Mouse (Mus musculus) A20 (cell line): ENCODE measurements around the gene Adora3.

Experiments
- DNase-seq: peaks from one replicate; pipeline ENCODE4 v3.0.0-alpha.2; 2011; ENCODE audit warnings: low read depth, low spot score

Gene Adora3

DNA sequence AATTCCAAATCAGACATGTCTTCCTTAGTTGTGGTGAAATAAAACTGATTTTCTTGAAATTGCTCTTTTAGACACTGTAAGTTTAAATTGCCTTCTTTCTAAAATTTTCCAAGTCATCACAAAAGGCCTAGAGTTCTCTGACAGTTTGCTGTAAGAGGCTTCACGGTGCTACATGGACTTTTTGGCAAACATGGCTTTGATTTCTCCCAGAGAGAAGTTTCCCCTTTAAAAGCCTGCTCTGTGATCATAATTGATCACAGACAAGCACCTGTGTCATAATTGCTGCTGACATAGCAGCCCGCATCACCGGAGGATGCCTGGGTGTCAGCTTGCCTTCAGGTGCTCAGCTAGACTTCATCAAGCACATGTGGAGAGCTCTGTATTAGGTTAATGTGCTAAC, at the start of gene Adora3, which contains the start of gene Tmigd3:
Gene Adora3 (plus strand): TSS at position 301 of the 400 bp plus-strand sequence.
Gene Tmigd3 (plus strand): TSS at position 346 of the 400 bp plus-strand sequence.
- no peak for DNase-seq

DNA sequence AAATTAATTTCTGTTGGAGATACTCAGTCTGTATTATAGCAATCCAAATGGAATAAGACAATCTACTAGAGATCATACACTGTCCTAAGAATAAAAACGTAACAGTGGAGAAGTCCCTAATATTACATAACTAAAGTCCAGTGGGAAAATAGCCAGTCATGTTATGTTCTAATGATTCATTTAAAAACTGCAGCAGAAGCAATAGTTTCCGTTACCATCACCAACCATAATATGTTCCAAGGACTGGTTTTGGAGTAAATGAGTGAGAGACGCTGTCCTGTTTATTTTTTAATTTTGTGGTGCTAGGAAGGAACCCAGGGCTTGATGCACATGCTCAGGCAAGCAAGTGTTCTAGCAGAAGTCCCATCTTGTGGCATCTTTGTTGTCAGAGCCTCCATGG, 49.2 kb upstream of the Adora3 start:
- DNase-seq, result no peak

DNA sequence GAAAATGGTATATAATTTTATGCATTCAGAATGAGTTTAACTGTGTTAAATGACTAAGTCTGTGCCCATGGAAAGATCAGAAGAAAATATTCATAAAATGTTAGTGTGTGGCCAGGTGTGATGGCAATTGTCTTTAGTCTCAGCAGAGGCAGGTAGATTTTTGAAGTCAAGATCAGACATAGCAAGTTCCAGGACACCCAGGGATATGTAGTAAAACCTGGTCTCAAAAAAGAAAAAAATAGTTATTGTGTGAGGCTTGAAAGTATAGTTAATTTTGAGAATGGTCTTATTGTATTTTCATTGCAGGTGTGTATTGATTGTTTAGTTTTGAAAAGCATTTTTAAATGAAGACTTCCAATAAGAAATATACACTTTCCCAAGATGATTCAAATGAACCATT, 47.0 kb upstream of the Adora3 start:
- no peak for DNase-seq

- DNase-seq, result peak; percentile 54
Measured at GRCm38 (mm10) chr3:105824103-105824502, 46.6 kb upstream of the Adora3 start.

GRCm38 (mm10) chr3:105824704-105825103, 46.0 kb upstream of the Adora3 start:
- DNase-seq, result peak; percentile 41

- peak; percentile 86 for DNase-seq
Measured at GRCm38 (mm10) chr3:105825501-105826161, 45.0 kb upstream of the Adora3 start.

DNA sequence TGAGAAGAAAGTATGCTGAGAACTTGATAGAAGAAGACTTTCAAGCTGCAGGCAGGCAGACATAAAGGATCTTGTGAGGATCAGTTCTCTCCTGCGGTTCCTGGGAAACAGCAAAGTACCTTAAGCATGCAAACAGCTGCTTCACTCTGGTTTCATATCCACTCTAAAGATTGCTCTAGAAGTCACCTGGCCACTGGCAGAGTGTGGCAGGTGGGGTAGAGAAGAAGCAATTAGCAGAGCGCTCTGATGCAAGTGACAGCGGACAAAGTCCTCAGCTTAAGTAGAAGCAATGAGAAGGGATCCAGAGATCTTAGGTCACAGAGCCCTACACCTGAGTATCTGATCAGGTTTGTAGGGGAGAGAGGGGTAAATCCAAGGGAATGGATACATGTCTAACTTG, 39.1 kb upstream of the Adora3 start:
- DNase-seq, result peak; percentile 44

DNA sequence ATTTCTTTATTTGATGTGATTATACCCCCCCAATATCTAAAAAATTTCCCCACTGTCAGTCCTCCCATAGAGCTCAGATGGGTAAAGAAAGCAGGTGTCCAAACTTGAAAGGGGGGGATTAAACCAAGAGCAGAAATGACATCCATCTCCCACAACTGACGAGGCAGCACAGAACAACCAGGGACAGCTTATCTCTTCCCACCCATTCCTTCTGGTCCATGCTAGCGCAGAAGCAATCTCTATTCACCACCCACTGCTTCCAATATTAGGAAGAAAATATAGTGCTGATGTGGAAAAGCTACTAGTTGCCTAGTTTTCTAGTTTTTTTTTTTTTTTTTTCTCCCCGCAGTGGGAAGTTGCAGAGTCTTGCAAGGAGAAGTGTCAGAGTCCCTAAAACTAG, 34.8 kb upstream of the Adora3 start:
- DNase-seq, result no peak

DNA sequence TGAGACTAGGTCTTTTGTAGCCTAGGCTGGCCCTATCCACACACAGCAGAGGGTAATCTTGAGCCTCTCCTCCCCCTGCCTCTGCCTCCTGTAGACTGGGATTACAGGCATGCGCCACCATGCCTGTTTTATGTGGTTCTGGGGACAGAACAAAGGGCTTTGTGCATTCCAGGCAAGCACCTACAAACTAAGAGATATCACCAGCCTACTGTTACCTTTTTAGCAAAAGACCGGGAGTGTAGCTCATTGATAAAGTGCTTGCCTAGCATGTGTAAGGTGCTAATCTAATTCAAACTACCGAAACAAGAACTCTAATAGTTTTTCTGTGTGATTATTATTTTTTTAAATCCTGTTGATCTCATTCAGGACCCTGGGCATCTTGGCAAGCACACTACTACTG, 33.8 kb upstream of the Adora3 start:
- no peak for DNase-seq

DNA sequence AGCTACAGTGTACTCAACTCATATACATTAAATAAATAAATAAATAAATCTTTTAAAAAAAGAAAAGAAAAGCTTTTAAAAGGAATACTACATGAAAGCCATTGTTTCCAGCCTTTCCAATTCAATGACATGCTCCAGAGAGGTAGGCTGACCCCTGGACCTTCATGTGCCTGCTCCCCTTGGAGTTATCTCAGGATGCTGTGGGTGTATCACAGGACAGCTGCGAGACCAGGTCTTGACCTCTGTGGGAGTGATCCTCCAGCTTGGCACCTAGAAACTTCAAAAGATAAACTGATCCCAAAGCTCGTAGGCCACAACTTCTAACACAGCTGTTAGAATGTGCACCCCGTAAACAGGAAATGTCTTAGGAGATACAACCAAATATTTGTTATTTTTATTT, 32.0 kb upstream of the Adora3 start:
- DNase-seq, result no peak

DNA sequence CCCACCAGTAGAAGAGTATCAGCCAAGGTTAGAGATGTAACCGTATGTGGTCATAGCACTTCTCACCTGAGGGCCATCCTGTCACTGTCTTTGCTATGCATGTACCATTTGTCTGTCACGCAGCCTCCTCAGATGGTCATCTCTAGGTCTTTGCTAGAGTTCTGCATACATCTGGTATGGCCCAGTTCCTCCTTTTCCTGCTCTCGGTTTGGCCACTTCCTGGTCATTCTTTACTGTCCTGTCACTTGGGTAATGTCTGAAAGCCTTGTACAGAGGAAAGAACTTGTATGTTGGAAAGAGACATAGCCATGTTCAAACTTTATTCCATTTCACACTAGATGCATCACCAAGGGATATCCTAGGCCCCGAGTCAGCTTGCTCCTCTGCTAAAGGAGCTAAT, 30.8 kb upstream of the Adora3 start:
- DNase-seq, result no peak

DNA sequence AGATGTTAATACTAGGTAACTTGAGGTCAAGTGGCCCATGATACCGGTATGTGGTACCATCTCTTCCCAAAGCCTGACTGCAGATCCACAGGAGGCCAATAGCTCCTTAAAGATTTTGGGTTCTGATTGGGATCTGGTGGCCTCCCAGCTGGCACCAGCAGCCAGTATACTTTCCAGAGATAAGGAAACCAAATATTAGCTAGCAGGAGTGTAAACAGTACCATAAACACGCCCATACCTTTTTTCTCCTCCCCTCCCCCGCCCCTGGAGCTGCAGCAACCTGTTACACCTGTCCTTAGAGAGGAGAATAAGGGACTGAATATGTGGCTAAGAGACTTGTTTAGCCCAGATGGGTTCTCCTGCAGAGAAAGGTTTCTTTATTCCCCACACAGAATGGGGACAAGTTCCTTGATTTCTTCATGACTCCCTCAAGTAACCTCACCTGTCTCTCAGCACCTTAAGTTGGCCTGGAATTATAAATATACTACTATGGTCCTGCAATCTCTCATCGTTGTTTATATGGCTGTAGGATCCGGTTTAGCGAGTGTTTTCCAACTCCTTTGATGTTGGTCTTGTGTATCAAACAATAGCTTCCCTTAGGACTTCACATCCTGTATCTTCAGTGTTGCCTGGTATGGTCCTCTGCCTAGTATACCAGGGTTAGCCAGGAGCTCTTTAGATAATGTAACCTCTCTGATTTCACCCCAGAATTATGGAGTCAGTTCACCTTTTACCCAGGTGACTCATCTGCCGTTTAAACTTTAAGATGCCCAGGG, 24.2 kb upstream of the Adora3 start:
- no peak for DNase-seq

GRCm38 (mm10) chr3:105853781-105854180, 16.9 kb upstream of the Adora3 start:
- DNase-seq, result no peak

GRCm38 (mm10) chr3:105854786-105855185, 15.9 kb upstream of the Adora3 start:
- DNase-seq, result no peak

DNA sequence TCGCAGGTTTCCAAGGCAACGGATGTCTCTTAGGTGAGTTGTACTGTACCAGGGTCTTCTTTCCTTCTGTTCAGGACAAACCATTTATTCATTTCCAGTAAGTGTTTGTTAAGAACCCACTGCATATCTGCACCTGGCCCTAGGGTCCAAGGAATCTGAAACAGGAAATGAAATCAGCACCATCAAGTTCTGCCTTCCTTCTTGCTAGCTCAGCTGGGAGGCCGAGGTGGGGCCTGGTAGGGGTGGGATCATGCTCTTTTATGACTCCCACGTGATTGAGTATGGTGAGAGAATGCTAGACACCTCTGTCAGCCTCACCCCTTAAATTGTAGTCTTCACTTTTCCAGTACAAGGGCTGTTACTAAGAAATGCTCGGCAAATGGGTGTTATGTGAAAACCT, 13.1 kb upstream of the Adora3 start:
- peak; percentile 80 for DNase-seq

DNA sequence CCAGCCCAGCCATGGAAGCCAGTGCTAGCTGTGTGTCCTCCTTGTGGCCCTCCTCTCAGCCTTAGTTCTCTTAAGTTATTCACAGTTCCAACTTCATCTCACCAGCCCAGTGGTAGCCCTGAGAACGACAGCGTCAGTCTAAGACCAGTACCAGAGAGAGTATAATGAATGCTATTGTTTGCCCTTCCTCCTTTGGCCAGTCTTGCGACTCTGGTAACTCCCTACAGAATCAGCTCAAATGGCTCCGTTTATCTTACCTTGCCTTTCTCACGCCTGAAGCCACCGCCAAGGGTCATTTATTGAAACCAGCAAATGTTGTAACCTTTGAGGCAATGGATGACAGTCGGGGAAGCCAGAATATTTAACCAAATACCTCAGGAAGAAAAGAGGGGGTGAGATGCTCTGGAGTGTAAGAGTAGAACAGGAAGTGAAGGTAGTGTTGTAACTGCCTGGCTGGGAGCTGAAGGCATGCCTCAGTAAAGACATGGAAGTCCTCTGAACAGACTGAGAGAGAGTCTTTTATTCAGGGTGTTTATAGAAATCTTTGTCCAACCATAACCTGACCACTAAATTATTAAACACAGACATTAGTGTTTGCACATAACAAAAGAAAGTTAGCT, 8.8 kb upstream of the Adora3 start:
- peak; percentile 39 for DNase-seq

- no peak for DNase-seq
Measured at GRCm38 (mm10) chr3:105864123-105864522, 6.5 kb upstream of the Adora3 start.

DNA sequence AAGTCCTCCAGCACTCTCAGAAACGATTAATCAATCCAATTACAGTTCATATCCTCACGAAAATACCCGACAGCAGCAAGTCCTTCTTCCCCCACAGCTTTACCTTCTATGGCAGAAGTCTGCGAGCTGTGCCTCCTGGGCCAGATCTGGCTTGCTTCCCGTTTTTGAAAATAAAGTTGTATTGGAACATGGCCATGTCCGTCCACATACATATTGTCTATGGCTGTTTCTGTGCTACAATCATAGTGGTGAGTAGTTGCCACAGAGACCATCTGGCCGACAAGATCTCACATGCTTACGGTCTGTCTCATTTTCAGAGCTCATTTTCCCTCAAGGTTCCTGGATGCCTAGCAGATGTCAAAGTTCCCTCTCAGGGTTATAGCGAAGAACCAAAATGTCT, 5.5 kb upstream of the Adora3 start:
- no peak for DNase-seq

- DNase-seq, result no peak
Measured at GRCm38 (mm10) chr3:105868135-105868534, 2.5 kb upstream of the Adora3 start.

- no peak for DNase-seq
Measured at GRCm38 (mm10) chr3:105872034-105872433, 1.4 kb downstream of the Adora3 start.

- DNase-seq, result no peak
Measured at GRCm38 (mm10) chr3:105872579-105872978, 1.9 kb downstream of the Adora3 start.
